Mouse (Mus musculus) mouse trophoblast stem cell (cell line): ENCODE results near the gene Trim12a.
"Not testable (repeated sequence)": the region's sequence is repeated elsewhere in the genome, so short reads cannot be mapped to it uniquely, and the experiment has no call there.

Experiments used
- in situ Hi-C, 2 experiments: fragments of 300-500 bp; cut with MseI, MboI; formaldehyde crosslinking; loops; 2 replicates in 1 of 2; 3 replicates in 1 of 2; pipeline ENCODE4 v1.15.1; 2025

Trim12a gene

GRCm38 (mm10) chr7:104315369-104316080, at the start of gene Trim12a:
TSS of gene Trim12a (minus strand) at chr7:104315466.
- in situ Hi-C loops = not testable (repeated sequence)

GRCm38 (mm10) chr7:104353600-104353967, 38.3 kb upstream of the Trim12a start:
- in situ Hi-C loops = no loop called here

GRCm38 (mm10) chr7:104352717-104353599, 37.7 kb upstream of the Trim12a start, which contains the start of gene Trim12c:
TSS of gene Trim12c (minus strand) at chr7:104353362.
- in situ Hi-C loops = no loop called here

DNA sequence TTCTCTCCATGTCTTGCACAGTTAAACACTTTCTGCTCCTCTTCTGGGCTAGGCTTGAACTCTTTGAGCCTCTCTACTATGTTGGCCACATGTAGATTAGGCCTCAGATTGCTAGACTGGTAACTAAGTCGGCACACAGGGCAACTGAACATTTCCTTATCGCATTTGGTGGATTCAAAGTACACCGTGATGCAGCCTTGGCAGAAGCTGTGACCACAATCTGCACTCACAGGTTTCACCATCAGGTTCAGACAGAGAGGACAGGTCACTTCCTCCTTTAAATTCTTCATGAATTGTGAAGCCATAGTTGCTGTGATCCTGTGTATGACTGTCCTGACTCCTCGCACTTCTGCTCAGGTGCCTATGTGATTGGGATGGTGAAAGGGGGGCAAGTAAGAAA, 32.8 kb upstream of the Trim12a start:
- in situ Hi-C loops = not testable (repeated sequence)

DNA sequence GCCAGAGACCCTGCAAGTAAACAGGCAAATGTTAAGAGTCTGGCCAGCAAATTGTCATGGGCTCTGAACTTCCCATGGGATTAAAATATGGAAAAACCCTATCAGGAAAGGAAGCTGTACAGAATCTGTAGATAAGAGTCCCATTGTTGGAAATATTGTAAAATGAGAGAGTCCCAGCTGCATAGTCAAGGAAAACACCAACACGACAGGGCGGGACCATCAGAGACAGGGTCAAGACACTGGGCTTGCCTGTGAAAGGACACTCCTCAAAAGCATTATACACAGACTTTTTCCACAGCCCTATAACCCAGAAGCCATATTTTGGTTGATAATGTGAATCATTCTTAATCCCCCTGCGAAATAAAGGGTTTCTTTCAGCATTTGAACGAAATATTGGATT, 25.5 kb upstream of the Trim12a start:
- in situ Hi-C loops = not testable (repeated sequence)

- in situ Hi-C loops = not testable (repeated sequence)
Measured at GRCm38 (mm10) chr7:104335547-104335946, 20.3 kb upstream of the Trim12a start.

- in situ Hi-C loops = not testable (repeated sequence)
Measured at GRCm38 (mm10) chr7:104329171-104329570, 13.9 kb upstream of the Trim12a start, which contains the start of gene Trim34b. TSS of gene Trim34b (plus strand) at chr7:104329471.

- in situ Hi-C loops = no loop called here
Measured at GRCm38 (mm10) chr7:104322028-104322427, 6.8 kb upstream of the Trim12a start.

DNA sequence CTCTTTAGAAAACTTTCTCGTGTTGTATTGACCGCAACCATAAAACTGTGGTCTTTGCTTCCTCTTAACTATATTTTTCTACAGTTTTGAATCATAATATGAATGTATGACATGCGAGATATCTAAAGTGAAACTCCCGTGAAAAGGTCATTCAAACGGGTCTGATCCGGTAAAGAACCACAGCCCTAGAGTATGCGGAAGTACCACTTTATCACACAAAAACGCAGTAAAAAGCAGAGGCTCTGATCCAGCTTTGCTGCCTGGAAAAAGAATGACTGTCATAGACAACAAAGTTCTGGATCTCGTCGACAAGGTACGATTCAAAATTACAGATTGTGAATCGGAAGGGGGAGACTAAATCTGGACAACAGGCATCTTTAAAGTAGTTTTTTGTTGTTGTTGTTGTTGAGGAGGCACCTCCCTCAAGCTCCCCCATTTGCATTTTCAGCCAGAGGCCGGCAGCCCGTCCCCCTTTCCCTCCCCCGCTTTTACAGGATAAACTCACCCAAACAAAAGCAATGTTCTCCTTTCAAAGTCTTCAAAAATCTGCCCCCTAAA, 391 bp downstream of the Trim12a start:
- in situ Hi-C loops = no loop called here

GRCm38 (mm10) chr7:104291638-104292400, 23.4 kb downstream of the Trim12a start:
- in situ Hi-C loops = no loop called here

- in situ Hi-C loops = no loop called here
Measured at GRCm38 (mm10) chr7:104290641-104291040, 24.6 kb downstream of the Trim12a start.

- in situ Hi-C loops = not testable (repeated sequence)
Measured at GRCm38 (mm10) chr7:104287576-104288443, 27.5 kb downstream of the Trim12a start, which contains the start of gene Trim5. TSS of gene Trim5 (minus strand) at chr7:104288094.

DNA sequence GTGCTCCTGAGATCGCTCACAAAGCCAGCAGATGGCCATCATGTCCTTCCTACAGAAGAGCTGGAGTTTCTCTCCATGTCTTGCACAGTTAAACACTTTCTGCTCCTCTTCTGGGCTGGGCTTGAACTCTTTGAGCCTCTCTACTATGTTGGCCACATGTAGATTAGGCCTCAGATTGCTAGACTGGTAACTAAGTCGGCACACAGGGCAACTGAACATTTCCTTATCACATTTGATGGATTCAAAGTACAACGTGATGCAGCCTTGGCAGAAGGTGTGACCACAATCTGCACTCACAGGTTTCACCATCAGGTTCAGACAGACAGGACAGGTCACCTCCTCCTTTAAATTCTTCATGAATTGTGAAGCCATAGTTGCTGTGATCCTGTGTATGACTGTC, 35.9 kb downstream of the Trim12a start:
- in situ Hi-C loops = not testable (repeated sequence)

DNA sequence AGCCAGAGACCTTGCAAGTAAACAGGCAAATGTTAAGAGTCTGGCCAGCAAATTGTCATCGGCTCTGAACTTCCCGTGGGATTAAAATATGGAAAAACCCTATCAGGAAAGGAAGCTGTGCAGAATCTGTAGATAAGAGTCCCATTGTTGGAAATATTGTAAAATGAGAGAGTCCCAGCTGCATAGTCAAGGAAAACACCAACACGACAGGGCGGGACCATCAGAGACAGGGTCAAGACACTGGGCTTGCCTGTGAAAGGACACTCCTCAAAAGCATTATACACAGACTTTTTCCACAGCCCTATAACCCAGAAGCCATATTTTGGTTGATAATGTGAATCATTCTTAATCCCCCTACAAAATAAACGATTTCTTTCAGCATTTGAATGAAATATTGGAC, 49.9 kb downstream of the Trim12a start:
- in situ Hi-C loops = not testable (repeated sequence)

DNA sequence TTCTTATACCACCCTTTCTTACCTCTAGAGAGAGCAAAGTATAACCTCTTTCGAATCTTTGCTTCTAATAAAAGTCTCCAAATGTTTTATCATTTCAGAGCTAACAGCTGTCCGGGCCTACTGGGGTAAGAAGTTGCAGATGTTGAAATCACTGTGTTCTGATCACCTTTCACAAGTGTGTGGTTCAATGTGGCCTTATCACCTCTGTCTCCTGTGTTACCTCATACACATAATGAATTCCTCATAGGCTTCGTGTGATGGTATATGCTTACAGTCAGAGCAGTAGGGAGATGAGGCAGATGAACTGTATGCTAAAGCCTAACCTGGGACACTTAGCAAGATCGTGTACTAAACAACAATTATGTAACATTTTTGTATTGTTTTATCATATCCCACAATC, 54.9 kb downstream of the Trim12a start:
- in situ Hi-C loops = not testable (repeated sequence)
